Mouse (Mus musculus): Measurements from ENCODE around the gene Nde1.
"Not testable (repeated sequence)": the region's sequence is repeated elsewhere in the genome, so short reads cannot be mapped to it uniquely, and the experiment has no call there.

Nde1 gene

DNA sequence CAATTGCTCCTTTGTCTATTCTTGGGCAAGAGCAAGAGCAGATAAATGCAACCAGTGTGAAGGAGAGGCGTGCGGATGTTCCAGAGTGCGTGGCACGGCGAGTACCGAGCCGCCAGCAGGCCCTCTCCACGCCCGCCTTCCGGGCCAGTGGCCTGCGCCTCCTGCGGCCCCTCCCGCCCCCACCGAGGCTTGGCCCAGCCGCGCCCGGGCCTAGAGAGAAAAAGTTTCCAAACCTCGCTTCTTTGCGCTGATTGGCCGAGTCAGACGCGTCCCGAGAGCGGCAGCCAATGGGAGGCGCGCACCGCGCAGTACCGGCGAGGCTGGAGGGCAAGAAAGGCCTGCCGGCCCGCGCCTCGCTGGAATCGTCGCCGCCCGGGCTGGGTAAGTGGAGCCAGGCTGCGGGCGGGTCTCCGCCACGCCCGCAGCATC is at the start of gene Nde1, which contains the start of gene Marf1:
Gene Nde1, plus strand, starts transcription at position 288 of the 429 bp plus-strand sequence.
Gene Marf1, minus strand, starts transcription at position 364 of the 429 bp plus-strand sequence.
- DNase-seq (ENCODE audit: low spot score in 2 of 2): peak; percentile 79 to 89

DNA sequence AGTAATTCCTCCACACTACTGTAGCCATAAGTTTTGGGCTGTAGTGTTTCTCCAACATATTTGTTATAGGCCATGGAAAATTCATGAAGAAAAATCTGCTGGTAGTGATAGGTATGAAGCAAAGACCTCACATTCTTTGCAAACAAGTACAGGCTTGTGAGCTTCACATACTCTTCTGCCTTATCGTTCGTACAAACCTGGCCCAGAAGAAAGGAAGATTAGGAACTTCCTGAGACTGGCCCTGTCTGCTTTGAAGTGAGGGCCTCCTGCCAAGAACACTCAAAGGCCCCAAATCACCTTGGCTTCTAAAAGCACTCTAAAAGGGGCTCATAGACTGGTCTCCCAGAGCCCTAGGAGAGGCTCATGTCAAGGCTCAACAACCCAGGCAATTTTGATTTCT is 45.8 kb upstream of the Nde1 start:
- DNase-seq (ENCODE audit: low spot score in 2 of 2): no peak

DNA sequence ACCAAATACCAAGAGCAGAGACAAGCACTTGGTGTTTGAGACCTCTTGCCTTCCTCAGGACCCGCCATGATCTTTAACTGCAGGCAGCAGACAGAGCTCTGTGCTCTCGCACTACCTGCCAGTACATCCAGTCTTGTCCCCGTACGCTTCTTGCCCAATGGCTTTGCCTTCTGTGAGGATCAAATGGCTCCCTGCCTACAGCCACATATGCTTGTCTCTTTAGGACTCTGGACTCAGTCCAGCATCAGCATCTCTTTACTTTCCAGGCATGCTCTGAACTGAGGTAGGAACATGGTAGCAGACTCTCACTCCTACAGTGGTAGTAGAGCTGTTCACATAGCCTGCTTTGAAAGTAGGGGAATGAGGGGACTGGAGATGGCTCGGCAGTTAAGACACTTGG is 42.1 kb upstream of the Nde1 start:
- DNase-seq (ENCODE audit: low spot score in 2 of 2): no peak

DNA sequence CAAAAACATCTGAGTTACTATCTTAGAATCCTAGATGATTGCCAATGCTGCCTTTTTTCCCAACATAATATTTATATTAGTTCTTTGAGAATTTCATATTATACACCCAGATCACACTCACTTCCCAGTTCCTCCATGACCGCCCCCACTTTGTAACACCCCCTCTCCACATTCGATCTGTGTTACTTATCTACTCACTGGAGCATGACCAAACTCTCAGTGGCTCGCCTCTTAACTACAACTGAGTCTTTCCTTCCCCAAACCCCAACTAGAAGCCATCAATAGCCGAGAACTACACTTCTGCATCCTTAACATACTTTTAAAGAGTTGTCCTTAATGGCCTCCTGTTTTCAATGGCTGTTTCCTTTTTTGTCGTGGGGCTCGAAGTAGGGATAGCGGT is 41.5 kb upstream of the Nde1 start:
- no peak for DNase-seq (ENCODE audit: low spot score in 2 of 2)

DNA sequence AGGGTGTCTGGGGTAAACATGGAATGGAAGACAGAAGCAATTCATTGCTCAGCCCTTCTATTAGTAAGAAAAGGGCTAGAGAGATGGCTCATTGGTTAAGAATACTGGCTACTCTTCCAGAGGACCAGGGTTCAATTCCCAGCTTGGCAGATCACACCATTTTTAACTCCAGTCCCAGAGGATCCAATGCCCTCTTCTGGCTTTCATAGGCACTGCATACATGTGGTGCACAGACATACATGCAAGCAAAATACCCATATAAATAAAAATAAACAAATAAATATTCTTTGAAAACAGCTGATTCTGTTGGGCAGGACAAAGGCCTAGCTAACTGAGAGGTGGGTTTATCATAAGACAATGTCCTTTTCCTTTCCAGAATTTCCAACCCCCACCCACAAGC is 40.5 kb upstream of the Nde1 start:
- DNase-seq (ENCODE audit: low spot score in 2 of 2): no peak

DNA sequence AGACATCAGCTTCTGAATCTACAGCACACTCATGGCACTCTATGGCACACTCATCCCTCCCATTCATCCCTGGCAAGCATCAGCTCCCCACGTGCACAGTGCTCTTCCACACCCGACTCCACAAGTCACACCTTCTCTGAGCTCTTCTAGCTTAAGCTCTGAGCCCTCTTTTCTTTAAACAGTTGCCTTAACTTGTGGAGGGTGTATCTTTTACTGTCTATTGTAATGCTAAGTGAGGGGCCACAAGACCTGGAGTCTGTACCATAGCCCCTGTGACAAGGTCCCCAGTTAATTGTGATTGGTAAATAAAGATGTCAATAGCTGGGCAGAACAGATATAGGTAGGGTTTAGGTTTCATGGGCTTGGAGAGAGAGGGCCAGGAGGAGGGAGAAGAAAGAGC is 39.2 kb upstream of the Nde1 start:
- DNase-seq (ENCODE audit: low spot score in 2 of 2): no peak

DNA sequence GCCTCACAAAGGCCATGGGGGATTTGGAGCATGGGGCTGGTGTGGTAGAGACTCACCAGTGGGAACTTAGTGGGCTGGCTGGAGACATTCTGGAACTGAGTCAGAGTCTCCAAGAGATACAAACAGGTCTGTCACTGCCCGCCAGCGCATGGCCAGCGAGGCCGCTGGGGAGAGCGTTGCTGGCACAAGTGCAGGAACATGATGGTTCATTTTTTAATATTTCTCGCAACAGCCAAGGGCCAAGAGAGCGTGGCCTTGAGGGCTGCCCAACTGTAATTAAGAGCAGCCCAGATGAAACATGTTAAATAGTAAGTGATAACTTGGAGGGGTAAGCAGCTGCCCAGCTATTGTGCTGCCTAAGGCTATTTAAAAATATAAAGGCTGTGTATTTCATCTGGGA is 38.4 kb upstream of the Nde1 start:
- DNase-seq (ENCODE audit: low spot score in 2 of 2): no peak

DNA sequence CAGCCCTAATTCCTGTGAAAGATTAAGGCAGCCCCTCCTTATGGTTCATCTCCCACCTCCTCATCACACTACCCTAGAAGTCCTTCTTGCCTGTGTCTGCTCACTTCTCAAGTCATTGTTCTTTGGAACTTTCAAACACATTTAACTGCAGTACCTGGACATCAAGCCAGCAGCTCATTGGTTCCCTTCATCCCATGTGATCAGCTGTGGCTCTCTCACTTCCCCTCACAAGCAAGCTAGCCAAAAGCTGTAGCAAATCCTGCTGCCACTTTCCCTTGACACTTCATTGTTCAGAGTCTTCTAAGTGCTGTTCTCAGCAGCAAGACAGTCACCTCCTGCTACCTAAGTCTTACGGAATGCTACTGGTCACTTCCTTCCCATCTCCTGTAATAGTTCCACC is 37.8 kb upstream of the Nde1 start:
- no peak for DNase-seq (ENCODE audit: low spot score in 2 of 2)

DNA sequence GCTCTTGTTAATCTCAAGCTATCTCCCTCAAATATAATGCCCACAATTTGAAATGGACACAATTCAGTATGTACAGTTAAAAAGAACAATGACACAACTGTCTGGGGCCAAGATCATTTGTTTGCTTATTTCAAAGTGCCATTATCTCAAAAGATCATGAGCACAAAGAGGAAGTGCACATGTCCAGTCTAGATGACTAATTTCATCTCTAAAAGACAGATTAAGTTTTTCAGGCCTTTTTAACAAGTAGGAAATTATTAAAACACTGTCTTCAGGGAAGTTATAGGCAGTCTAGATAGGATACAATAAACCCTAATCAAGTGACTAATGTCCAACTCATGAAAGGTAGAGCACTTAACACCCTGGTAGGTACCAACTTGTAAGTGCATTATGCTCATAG is 34.1 kb upstream of the Nde1 start:
- DNase-seq (ENCODE audit: low spot score in 2 of 2): no peak

DNA sequence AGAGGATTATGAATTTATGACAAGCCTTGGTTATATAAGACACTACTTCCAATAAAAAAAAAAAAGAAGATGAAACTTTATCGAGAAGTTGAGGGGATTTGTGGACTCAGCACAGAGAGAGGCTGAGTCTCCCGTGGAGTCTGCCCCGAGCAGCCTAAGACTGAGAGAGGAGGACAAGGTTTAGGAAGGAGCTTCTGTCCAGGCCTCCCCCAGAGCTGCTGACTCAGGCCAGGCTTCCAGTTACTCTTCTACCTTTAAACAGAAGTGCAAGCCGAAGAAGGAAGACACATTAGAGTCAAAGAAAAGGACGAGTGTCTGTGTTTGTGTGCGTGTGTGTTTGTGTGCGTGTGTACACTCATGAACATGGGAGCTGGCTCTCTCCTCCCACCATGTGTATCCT is 32.3 kb upstream of the Nde1 start:
- no peak for DNase-seq (ENCODE audit: low spot score in 2 of 2)

DNA sequence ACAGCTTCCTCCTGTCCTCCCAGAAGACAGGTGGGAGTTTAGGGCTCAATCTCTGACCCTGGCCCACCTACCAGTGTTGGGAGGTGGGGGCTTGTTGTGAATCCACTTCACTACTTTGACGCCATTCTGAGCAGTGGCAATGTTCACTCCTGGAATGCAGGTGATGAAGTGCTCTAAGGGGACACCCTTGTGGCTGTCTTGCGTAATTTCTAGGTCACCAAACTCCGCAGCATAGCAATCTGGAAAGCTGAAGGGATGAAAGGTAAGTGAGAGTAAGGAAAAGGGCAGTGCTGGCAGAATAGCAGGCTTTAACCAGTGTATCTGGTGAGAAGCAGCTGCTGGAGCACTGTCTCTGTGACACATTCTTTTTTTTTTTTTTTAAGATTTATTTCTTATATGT is 31.7 kb upstream of the Nde1 start:
- DNase-seq (ENCODE audit: low spot score in 2 of 2): no peak

DNA sequence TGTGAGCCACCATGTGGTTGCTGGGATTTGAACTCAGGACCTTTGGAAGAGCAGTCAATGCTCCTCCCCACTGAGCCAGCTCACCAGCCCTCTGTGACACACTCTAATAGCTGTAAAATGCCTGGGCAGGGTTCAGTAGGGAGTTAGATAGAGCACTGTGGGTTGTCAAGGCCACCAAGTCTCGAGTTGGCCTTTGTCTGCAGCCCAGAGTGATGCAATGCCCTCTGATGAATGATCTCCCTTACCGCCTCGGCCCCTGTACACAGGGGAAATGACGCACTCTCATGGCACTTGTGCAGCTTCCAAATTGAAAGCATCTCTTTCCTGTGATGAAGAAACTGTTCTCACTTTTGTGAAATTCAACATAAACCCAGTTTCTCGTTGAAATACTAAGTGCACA is 31.2 kb upstream of the Nde1 start:
- DNase-seq (ENCODE audit: low spot score in 2 of 2): no peak

DNA sequence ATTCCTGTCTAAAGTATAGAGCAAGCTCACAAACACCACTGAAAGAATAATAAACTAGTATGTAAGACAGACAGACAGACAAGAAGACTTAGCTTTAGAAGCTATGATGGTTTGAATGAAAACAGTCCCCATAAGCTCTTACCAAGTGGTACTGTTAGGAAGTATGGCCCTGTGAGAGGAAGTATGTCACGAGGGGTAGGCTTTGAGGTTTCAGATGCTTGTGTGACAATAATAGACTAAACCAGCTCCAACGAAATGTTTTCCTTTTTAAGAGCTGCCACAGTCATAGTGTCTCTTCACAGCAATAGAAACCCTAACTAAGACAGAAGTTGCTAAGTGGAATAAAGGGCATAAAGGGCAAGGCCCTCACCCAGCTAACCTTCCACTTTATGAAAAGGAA is 28.1 kb upstream of the Nde1 start:
- no peak for DNase-seq (ENCODE audit: low spot score in 2 of 2)

DNA sequence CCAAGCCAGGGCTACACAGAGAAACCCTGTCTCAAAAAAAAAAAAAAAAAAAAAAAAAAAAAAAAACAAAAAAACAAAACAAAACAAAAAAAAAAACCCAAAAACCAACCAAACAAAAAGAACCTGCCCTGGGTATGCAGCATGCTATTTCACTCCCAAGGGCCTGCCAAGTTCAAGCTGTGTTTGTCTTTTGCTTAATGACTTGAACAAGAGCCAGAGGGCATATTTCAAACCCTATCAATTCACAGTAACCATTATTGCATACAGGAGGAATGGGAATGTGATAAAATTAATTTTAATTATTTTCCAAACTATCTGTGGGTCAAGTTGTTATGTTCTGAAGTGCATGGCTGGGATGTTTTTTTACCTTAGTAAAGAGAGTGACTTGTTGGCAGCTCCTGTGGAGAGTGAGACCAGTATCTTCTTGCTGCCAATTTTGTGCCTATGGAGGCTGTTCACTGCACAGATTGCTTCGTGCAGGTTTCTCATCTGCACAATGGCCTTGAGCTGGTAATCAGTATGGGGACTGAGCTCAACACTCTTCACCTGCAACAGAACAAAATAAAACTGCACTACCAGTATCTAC is 25.0 kb upstream of the Nde1 start:
- no peak for DNase-seq (ENCODE audit: low spot score in 2 of 2)

DNA sequence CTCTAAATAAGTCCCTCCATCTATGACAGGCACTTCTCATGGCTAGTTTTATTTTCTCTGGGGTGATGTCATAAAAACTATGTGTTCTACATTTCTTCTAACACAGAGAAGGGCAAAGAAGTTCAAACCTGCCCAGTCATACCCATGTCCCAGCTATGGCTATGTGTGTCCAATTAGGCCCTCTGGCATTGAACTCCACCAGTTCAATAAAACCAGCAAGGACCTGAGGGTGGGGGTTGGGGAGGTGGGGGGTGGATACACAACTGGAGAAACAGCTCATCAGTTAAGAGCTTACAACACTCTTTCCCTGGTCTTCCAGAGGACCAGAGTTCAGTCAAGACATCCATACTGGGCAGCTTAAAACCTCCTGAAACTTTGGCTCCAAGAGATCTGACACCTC is 24.0 kb upstream of the Nde1 start:
- no peak for DNase-seq (ENCODE audit: low spot score in 2 of 2)

DNA sequence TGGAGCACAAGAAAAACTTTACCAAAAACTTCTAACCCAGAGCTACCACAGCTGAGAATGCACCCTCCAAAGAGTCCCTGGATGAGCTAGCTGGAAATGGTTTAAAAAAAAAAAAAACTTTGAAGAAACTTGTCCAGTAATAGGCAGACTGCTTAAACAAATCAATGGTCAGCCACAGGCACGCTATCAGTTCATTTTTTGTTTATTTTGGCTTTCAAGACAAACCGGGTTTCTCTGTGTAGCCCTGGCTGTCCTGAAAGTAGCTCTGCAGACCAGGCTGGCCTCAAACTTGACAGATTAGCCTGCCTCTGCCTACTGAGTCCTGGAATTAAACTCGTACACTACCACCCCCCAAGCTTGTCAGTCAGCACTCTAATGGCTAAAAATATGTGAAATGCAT is 19.8 kb upstream of the Nde1 start:
- DNase-seq (ENCODE audit: low spot score in 2 of 2): no peak

DNA sequence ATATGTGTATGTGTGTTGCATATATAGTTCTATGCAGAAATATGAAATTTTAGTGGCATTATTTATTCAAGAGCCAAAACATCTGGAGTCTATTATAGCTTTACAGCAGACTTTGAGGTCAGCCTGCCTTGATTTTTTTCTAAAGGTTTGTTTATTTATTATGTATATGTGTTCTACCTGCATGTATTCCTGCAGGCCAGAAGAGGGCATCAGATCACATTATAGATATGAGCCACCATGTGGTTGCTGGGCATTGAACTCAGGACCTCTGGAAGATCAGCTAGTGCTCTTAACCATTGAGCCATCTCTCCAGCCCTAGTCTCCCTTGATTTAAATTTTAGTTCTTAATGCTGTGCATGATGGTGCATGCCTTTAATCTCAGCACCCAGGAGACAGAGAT is 15.4 kb upstream of the Nde1 start:
- DNase-seq (ENCODE audit: low spot score in 2 of 2): no peak

DNA sequence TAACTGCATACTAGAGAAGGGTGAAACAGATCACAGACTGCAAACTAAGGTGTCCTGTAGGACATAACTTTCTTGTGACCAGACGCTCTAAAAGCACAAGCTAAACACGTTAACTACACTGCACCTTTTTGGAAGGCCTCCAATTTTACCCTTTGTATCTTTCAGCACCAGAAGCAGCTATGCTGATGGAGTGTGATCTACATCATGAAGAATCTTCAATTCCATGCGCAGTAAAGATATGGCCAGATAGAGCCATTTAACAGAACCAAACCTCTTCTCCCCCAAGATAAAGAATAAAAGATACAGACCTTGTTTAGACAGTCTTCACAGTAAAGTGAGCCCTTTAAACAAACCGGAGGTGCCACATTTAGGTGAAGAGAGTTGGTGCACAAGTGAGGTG is 11.4 kb upstream of the Nde1 start:
- DNase-seq (ENCODE audit: low spot score in 2 of 2): no peak

DNA sequence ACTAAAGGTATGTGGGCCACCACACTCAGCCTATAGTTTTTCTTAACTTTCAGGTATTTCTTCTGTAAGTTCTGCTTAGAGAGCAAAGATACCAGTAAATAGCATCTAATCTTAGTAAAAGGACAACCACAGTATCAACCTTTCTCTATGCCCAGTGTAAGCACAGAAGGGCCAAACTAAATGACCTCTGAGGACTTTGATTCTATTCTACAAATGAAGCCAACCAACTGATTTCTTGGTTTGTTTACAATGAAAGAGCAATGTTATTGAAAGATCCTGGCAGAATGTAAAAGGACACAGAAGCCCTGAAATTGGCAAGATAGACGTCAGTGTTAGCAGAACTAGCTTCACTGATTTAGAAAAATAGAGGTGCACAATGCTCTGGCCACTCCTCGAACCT is 7.4 kb upstream of the Nde1 start:
- DNase-seq (ENCODE audit: low spot score in 2 of 2): not testable (repeated sequence)

DNA sequence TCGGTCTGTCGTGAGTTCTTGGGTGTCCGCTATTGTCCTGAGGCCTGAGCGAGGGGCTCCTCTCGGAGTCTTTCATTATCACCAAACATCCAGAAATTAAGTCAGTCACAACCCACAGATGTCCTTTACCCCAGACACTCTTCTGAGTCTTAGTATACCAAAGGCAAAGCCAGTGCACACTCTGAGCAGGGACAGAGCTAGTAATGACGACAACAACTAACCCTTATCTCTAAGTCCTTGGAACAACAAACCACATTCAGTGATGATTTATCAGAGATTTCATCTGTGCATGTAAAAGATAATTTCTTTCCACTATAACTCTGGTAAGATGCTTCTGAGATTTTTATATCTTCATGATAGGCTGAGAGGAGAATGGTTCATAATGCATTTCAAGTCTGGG is 6.8 kb upstream of the Nde1 start:
- DNase-seq (ENCODE audit: low spot score in 2 of 2): no peak

DNA sequence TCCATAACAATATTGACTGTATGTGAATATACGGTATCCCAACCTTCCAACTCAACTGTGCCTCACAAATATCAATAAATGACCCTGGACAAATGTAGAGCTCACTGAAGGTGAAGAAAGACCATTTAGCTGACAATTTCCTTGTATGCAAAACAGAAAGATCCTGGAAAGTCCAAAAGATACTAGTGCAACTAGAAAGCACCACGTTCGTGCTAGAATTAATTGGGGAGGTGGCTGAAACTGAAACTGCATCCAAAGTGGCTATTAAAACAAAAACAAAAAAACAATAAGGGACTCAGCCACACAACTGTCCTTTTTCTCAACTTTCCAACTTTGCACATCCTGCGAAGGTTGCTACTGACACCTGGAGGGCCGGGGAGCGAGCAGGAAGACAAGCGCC is 4.5 kb upstream of the Nde1 start:
- no peak for DNase-seq (ENCODE audit: low spot score in 2 of 2)

DNA sequence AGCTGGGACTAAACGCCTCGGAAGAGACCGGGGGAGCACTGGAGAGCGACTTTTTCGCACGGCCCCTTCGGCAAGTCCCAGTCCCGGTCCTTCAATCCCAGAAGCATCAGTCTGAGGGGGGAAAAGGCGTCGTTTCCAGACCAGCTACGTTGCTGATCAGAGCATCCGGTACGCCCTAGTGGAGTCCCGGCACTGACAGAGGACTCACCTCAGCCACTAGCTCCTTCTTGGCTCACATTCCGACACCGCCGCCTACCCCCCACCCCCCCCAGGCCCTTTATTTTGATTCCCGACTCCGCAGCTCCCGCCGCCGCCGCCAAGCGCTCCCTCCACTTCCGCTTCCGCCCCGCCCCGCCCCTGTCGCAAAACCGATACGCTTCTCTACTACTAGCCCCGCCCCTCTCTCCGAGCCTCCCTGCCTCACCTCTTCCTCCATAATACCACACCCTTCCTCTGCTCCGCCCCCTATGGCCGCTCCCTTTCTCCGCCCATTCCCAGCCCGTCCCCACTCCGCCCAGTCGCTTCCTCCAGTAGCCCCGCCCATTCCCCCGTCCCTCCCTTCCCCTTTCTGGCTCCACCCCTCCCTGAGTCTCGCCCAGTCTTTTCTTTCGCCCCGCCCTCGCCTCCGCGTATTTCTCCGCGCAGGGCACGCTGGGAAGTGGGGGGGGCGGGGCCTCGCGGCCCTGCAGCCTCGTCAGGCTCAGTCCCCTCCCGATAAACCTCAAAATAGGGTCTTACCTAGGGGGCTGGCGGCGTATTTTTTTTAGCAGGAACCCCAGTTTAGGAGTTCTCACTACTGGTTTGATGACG is 3.9 kb upstream of the Nde1 start:
- peak; percentile 97 to 100 for DNase-seq (ENCODE audit: low spot score in 2 of 2)

DNA sequence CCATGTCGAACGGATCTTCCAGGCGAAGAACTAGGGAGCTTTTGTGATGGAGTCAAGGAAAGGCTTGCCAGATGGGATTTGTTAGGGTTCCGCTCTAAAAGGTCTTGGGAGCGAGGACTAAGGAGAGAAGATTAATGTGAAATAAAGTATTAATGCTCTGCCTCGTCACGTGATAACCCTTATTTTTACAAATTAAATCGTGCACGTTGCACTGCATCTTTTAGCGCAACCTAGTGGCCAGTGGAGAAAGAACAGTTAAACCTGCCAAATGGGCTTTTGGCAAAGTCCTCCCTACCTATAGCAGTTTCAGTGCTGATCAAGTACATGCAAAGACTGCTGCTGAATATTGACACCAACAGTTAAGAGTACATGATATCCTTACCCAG is 3.3 kb upstream of the Nde1 start:
- peak; percentile 32 to 54 for DNase-seq (ENCODE audit: low spot score in 2 of 2)

DNA sequence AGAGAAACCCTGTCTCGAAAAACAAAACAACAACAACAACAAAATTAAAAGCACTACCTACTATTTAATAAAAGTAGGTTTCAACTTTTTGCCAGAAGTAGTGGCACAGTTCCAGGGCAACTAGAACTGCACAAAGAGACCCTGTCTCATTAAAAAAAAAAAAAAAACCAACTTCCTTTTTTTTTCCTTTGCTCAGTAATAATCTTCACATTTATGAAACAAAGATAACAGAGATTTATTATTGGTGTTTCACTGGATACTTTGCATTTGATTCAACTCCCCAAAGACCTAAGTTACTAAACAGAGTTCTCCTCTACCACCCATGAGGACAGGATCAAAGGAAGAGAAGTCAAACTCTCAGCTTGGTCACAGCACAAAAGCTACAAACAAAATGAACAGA is 2.1 kb upstream of the Nde1 start:
- DNase-seq (ENCODE audit: low spot score in 2 of 2): no peak

Data from urinary bladder, adult 18-20 months (tissue).